Mouse (Mus musculus) left cerebral cortex, postnatal 36 days (tissue): ENCODE results near the gene Cpeb4. TPM values are rescaled to one million over a fixed set of nuclear protein-coding genes. Genes with fewer than 3 reads are reported as not detected.
"Not testable (repeated sequence)": the region's sequence is repeated elsewhere in the genome, so short reads cannot be mapped to it uniquely, and the experiment has no call there.

Source experiments
- DNase-seq, 2 experiments: peaks; one replicate each; pipeline ENCODE4 v3.0.0; 2021 to 2022; ENCODE audit warnings: low spot score in 2 of 2, mixed read lengths in 1 of 2
- intact Hi-C: fragments of 180-260 bp; cut with DNase I; formaldehyde crosslinking; loops from one replicate; pipeline ENCODE4 v1.15.1; 2025
- total RNA-seq, 2 experiments: library from RNA; stranded (reverse); gene quantifications; 2 replicates each; pipeline ENCODE4 v1.2.3; 2021

The Cpeb4 gene
- total RNA-seq, 2 experiments from 2014 or later: 146 to 158 TPM

DNA sequence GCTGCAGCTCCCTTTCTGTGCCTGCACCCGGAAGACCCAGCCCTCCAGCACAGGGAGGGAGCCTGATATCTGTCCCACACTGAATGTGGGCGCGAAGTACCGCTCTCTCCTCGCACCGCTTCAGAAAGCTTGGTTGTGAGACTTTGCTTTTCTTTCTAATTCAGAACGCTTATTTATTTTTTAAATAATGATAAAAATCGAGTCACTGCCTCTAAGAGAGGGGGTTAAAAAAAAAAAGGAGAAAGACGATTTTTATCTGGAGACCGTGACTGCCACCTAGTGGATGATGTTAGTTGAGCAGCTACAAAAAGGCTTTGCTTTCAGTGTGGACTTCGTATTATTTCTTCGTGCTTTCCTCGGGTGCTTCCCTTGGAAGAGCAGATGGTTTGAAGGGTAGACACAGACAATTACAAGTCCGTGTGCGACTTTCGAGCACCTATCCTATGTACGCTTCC is 77.3 kb downstream of the Cpeb4 start:
- peak; percentile 66 to 76 for DNase-seq
- intact Hi-C loops: loop anchor here (1.0 to 5.0 kb wide), 4 partner anchors 77 to 274 kb away; partner anchors contain the start of gene Cpeb4

DNA sequence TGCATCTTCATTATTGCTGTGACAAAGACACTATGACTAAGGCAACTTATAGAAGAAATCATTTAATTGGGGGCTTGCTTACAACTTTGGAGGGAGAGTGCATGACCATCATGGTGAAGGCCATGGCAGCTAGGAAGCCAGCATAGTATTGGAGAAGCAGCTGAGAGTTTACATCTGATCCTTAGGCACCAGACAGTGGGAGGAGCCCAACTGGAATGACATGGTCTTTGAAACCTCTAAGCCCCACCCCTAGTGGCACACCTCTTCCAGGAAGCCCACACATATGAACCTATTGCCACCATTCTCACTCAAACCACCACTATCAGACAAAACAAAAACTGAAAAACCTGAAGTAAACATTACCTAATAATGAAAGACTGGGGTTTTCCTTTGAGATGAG is 88.1 kb downstream of the Cpeb4 start:
- intact Hi-C loops: no loop called here
- no peak for DNase-seq

DNA sequence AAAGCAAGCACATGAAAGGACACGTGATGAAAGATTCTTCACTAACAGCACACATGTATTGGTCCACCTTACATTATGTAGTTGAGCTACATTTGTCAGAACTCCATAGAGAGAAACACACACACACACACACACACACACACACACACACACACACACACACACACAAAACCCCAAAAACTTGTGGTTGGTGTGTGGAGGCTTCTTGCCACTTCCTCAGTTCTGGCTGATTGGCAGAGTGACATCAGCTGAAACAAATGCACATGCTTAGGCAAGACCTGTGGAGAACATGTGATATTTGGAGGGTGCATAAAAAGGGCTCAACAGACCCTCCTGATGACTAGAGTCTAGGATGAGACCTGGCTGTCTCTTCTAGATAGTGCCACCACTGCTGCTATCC is 92.0 kb downstream of the Cpeb4 start:
- intact Hi-C loops: no loop called here
- DNase-seq: no peak

DNA sequence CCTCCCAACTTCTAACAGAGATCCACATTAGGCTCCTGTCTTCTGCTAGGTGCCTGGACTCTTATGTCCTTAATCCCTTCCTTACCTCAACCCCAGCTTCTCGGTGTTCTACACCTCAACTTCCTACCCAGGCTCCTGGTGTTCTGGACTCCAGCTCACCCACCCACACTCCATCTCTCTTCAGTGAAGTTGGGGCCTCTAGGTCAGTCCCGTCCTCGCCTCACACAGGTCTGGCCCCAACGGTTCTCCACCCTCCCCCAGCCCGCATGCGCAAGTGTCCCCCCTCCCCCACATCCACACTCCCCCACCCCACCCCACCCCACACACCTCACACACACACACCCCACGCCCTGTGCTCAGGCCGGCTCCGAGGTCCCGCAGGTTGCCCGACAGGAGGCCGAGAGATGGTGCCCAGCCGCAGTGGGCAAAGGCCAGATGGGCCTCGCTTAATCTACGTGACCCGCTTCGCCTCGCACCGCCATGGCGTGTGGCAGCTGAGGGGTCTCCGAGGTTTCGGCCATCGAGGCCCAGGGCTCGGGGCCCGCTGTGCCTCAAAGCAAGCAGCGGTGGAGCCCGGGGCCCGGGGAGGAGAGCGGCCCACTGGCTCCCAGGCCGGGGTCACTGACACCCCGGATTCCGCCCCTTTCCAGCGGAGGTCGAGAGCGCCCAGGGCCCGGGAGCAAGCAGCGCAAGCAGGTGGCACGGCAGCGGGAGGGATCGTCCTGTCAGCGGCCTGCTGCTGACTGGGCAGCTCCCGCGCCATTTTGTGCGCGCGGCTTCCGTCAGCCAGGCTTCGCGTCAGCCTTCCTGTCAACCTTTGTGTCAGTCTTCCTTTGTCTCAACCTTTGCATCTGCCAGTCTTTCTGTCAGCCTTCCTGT is 93.5 kb downstream of the Cpeb4 start, which contains the start of gene 4930524B15Rik:
Gene 4930524B15Rik (plus strand): TSS at position 337 of the 879 bp plus-strand sequence.
- intact Hi-C loops: no loop called here
- peak in 1 of 2 experiments; percentile 11 for DNase-seq

DNA sequence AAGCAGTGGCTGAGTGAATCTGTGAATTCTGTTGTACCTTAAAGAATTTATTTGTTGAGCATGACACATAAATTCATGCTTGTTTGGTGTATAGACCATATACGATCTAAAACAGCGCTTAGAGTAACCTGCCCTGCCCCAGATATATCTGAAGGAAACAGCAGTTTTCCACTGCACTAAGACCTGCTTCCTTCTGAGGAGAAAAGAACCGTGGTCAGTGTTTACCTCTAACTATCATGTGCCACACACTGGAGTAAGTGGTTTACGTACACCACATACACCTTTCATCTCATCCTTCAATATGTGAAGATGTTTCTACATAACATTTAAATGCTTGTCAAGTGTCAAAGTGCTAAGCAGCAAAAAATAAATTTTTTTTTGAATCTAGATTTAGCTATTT is 102.1 kb downstream of the Cpeb4 start:
- intact Hi-C loops: no loop called here

DNA sequence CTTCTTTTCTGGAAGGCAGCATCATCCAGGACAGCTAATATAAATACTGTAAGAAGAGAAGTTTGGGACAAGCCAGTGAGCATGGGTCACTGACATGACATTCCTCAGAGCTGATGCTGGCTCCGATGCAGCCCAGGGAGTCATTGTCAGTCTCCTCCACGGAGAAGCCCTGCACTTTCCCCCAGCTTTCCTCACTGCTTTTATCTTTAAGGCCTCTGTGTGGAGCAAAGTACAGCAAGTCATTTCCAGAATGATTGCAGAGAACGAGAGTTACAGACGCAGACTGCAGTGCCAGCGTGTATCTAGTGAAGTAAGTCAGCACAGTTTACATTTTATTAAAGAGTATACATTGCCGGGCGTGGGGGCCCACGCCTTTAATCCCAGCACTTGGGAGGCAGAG is 102.8 kb downstream of the Cpeb4 start:
- no peak for DNase-seq
- intact Hi-C loops: no loop called here

More for the DNA sequence above, 102.1 kb downstream of the Cpeb4 start:
- no peak for DNase-seq

DNA sequence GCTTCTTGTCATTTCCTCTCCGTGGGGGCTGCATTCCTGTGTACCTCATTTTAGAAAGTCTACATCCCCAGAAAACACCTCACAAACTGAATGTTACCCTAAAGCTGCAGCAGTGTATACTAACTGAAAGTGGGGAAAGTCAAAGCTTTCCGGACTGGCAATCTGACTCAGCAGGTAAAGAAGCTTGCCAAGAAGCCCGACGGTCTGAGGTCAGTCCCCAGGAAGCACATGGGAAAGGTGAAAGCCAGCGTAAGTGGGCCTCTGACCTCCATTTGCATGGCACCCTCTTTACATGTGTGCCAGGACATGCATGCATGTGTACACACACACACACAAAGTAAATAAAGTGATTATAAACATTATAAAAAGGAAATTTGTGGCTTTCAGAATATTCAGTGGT is 103.7 kb downstream of the Cpeb4 start:
- intact Hi-C loops: no loop called here
- no peak for DNase-seq

DNA sequence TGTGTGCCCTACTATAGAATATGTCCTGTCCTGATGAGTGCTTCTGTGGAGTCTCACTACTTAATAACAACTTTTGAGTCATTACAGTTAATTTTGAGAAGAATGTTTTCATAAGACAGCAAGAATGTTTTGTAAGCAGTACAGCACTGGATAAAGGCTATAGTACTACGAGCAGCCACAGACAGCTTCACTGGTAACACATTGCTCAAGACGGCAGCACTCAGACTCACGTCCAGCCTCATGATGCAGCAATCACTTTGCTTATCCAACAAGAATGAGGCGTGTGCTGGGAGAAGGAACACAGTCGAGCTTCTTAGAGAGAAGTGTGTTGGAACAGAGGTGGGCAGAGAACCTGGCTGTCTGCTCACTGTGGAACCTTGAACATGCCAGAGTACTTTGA is 104.1 kb downstream of the Cpeb4 start:
- DNase-seq: no peak
- intact Hi-C loops: no loop called here

DNA sequence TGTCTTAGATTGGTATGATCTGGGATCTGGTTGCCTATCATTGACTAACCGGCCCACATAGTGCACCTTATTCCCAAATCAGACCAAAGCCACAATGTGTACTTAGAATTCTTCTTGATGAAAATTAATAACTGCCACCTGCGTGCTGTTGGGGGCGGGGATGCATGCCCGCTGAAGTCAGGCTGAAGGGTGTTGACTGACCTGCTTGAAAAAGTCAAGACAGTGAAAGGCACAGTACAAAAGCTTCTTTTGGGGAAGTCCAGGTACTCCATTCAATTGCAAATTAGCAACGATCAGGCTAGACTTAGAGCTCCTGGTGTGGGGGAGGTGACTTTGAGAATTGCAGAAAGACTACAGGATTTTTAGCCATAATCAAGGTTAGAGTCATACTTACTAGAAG is 108.1 kb downstream of the Cpeb4 start:
- intact Hi-C loops, DNase-seq: not testable (repeated sequence)

DNA sequence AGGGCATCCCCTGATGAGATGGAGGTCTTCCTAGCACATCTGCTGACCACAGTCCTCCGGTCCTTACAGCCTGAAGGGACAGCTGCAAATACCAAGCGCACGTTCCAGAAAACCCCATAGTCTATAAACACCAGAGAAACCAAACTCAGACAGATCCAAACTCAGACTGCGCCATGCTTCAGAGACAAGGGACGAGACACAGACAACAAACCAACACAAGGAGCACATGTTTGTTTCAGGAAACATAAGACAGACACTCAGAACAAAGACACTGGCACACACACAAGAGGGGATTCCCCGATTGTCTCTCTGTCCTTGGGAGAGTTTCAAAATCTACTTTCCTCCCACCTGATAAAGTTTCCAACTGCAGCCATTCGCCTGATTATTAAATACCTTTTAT is 109.8 kb downstream of the Cpeb4 start:
- no peak for DNase-seq
- intact Hi-C loops: no loop called here

DNA sequence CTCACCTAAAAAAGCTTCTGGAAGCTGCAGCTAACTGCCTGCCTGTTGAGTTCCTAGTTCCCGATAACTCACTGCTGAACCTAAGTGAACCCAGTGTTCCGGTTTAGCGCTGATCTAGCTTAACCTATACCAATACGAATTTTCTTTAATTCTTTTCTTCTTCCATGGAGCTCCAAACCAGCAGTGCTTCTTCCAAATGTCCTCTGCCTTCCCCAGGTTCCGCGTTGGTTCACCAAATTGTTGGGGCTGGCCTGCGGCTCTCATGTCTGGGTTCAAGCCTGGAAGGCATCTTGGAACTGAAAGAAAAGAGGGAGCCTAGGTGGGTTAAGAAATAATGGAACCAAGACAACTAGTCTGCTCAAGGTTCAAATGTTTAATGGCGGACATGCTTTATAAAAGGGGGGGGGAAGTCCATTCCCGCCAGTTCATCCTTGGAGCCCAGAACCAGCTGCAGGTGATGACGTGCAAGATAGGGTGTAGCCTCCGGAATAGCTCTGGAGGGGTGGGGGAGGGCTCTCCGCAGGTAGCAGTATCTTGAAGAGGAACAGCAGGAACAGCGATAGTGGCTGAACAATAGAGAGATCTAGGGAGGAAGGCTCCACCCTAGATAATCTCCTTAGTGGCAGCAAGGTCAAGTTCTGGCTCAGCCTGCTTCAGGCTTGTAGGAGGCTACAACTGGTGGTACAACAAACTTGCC is 110.4 kb downstream of the Cpeb4 start:
- DNase-seq, intact Hi-C loops: not testable (repeated sequence)

DNA sequence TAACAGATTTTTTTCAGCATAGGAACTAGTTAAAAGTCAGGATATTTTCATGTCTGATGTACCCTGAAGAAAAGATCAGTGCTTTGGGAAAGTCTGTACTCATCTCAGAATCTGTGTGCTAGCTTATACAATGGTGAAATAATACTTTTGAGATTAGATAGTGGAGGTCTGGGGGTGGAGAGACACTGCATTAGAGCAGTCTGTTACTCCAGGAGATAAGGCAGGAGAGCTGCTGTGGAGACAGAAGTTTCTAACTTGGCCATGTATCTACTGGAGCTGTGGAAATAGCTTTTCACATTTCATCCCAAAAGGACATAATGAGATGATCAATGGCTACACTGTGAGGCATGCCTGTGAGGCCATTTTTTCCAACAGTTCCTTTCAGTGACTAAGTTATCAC is 111.2 kb downstream of the Cpeb4 start:
- intact Hi-C loops: no loop called here
- no peak for DNase-seq

DNA sequence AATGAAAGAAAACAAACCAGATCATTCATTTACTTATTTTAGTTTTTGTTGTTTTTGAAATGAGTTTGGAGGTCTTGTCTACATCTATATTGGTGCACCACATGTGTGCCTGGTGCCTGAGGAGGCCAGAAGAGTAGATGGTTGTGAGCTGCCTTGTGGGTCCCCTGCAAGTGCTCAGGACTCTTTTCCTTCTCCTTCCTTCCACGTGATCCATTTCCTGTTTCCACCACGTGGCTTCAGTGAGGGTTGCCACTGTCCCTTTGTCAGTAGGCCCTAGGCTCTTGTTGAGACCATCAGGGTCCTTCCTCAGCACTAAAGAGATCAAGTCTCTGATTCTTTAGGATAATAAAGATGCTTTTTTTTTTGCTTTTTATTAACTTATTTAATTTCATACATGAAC is 112.8 kb downstream of the Cpeb4 start:
- intact Hi-C loops: no loop called here

More for the DNA sequence above, 112.8 kb downstream of the Cpeb4 start:
- no peak for DNase-seq

Other genes starting within 250 kb of the Cpeb4 start
- gene Bod1, start 200.3 kb upstream of the Cpeb4 start, total RNA-seq: 100 to 1,000 TPM in 1 of 2 experiments, 10 to 100 TPM in 1; 97.5 to 110 TPM
- not detected for gene 4930524B15Rik, start 93.4 kb downstream of the Cpeb4 start, total RNA-seq
- 100 to 1,000 TPM; 603 to 618 TPM for gene Nsg2, start 128.3 kb downstream of the Cpeb4 start, total RNA-seq